Mouse (Mus musculus) ES-E14 (cell line): Measurements from ENCODE around the gene Dnah6. TPM values are rescaled to one million over a fixed set of nuclear protein-coding genes. Genes with fewer than 3 reads are reported as not detected.

Source experiments
- DNase-seq: peaks from one replicate; pipeline ENCODE4 v3.0.0-alpha.2; 2013; ENCODE audit warnings: low read depth, low spot score
- H3K27ac ChIP-seq: 2 replicates; pipeline ENCODE4 v1.5.1; 2012; ENCODE audit warnings: low read depth, mild to moderate bottlenecking, low read length, moderate library complexity, mixed read lengths; ENCODE audit not compliant: poor library complexity, insufficient read depth, severe bottlenecking
- H3K36me3 ChIP-seq: 2 replicates; pipeline ENCODE4 v1.6.1; 2012; ENCODE audit warnings: mild to moderate bottlenecking, low read length, moderate library complexity, mixed read lengths; ENCODE audit not compliant: control insufficient read depth, poor library complexity, insufficient read depth, severe bottlenecking
- H3K4me1 ChIP-seq, 2 experiments: fragments of 150-350 bp in 1 of 2; sonication (generic) in 1 of 2; 2 replicates each; pipeline ENCODE4 v1.6.1; 2012; ENCODE audit warnings: low read length in 2 of 2, mild to moderate bottlenecking in 1 of 2, mixed read lengths in 1 of 2; ENCODE audit not compliant: control insufficient read depth in 2 of 2, insufficient read depth in 2 of 2, poor library complexity in 1 of 2
- H3K4me3 ChIP-seq, 2 experiments: fragments of 150-350 bp in 1 of 2; sonication (generic) in 1 of 2; 2 replicates each; pipeline ENCODE4 v1.5.1; 2012; ENCODE audit warnings: low read length in 2 of 2, low read depth in 1 of 2, mild to moderate bottlenecking in 1 of 2, mixed read lengths in 1 of 2; ENCODE audit not compliant: insufficient read depth in 1 of 2, poor library complexity in 1 of 2, severe bottlenecking in 1 of 2
- H3K9ac ChIP-seq: 2 replicates; pipeline ENCODE4 v1.6.1; 2012; ENCODE audit warnings: low read depth, mild to moderate bottlenecking, low read length, mixed read lengths; ENCODE audit not compliant: poor library complexity, insufficient read depth, severe bottlenecking
- H3K9me3 ChIP-seq: fragments of 150-350 bp; sonication (generic); 2 replicates; pipeline ENCODE4 v1.6.1; 2012; ENCODE audit warnings: low read depth, mild to moderate bottlenecking, low read length; ENCODE audit not compliant: control insufficient read depth, insufficient read depth
- CHD2 ChIP-seq: IDR thresholded peaks from 2 replicates; pipeline ENCODE4 v1.6.1; 2014; ENCODE audit warnings: mild to moderate bottlenecking, low read depth, low read length, inconsistent platforms
- HCFC1 ChIP-seq: IDR thresholded peaks from 2 replicates; pipeline ENCODE4 v1.6.1; 2012; ENCODE audit warnings: low read length, inconsistent platforms, borderline replicate concordance; ENCODE audit not compliant: insufficient read depth
- MAFK ChIP-seq: IDR thresholded peaks from 2 replicates; pipeline ENCODE4 v1.6.1; 2014; ENCODE audit warnings: mild to moderate bottlenecking, low read depth, low read length, inconsistent platforms; ENCODE audit not compliant: insufficient read depth
- ZC3H11A ChIP-seq: IDR thresholded peaks from 2 replicates; pipeline ENCODE4 v1.6.1; 2012; ENCODE audit warnings: low read depth, mild to moderate bottlenecking, inconsistent platforms, low read length, borderline replicate concordance
- ZNF384 ChIP-seq: IDR thresholded peaks from 2 replicates; pipeline ENCODE4 v1.6.1; 2012; ENCODE audit warnings: low read depth, low read length, inconsistent platforms
- in situ Hi-C, 2 experiments: fragments of 600-800 bp; cut with MboI; formaldehyde crosslinking; loops; one replicate each; pipeline ENCODE4 v1.15.1; 2025; ENCODE audit warnings: low sequenced_read_pairs in 2 of 2, inconsistent platforms in 1 of 2; ENCODE audit not compliant: unreplicated experiment in 2 of 2
- total RNA-seq: library from RNA; depleted of rRNA; stranded (reverse); fragments of 300-350 nt; gene quantifications from 2 replicates; pipeline ENCODE4 v1.2.3, GENCODE M21; 2012

The Dnah6 gene
- total RNA-seq, 1 experiment, result 0.54 TPM

DNA sequence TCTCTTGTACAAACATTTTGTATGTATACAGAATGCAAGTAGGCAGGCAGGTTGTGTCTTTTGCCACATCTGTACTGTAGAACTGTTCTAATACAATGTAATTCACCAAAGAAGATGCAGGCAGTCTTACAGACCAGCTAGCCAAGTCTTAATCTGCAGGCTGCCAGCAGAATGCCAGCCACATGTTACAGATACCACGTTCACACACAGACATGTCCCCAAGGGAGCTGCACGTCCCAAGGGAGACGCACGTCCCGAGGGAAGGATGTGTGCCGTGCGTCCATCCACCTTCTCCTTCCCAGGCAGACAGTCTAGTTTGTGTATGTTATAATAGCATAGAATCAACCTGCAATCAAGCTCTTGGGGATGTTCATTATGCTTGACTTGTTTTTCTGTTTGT, 35.6 kb upstream of the Dnah6 start:
- H3K9ac ChIP-seq, result no peak overlapping the region
- TF ChIP-seq ZNF384, result no peak
- TF ChIP-seq MAFK, result no peak
- TF ChIP-seq HCFC1, result no peak
- no peak for TF ChIP-seq ZC3H11A
- no peak for TF ChIP-seq CHD2
- H3K36me3 ChIP-seq, result peaks cover 9% of the 10 kb centered on the region
- H3K4me3 ChIP-seq, result no peak overlapping the region
- H3K27ac ChIP-seq, result no peak overlapping the region
- no peak for DNase-seq
- no peaks in the 10 kb centered on the region for H3K4me1 ChIP-seq
- no peaks in the 10 kb centered on the region for H3K9me3 ChIP-seq
- in situ Hi-C loops, result no loop called here

GRCm38 (mm10) chr6:73254307-73255228, 33.1 kb upstream of the Dnah6 start:
- Histone ChIP-seq H3K36me3 (peaks cover 5% of the 10 kb centered on the region; the same call in 1 of the 2 replicates), H3K4me1 (no peaks in the 10 kb centered on the region), H3K4me3 (no peak overlapping the region), H3K27ac (no peak overlapping the region), H3K9me3 (no peaks in the 10 kb centered on the region), H3K9ac (no peak overlapping the region; the same call in 1 of the 2 replicates)
- in situ Hi-C loops, result no loop called here
- DNase-seq, result no peak
- no peak for TF ChIP-seq HCFC1
- TF ChIP-seq CHD2, result no peak
- TF ChIP-seq ZC3H11A, result no peak
- TF ChIP-seq ZNF384, result no peak
- TF ChIP-seq MAFK, result no peak

DNA sequence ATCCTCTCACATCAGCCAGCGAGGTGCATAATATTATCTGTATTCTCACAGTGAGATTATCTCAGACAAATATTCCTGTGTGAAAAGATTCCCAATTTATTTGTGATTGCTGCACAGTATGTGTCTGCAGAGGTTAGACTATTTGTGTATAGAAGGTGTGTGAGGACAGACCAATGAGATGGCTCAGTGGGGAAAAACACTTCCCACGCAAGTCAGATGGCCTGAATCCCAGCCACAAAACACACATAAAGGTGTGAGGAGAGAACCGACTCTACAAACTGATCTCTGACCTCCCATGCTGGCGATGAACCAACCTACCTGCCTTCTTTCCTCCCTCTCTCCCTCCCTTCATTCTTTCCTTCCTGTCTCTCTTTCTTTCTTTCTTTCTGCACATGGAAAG, 32.1 kb upstream of the Dnah6 start:
- in situ Hi-C loops, result no loop called here
- Histone ChIP-seq H3K36me3 (peaks cover 2% of the 10 kb centered on the region; the same call in 1 of the 2 replicates), H3K4me3 (no peak overlapping the region), H3K9ac (no peak overlapping the region), H3K9me3 (no peaks in the 10 kb centered on the region), H3K4me1 (no peaks in the 10 kb centered on the region), H3K27ac (no peak overlapping the region)
- DNase-seq, result no peak
- TF ChIP-seq ZC3H11A, result no peak
- no peak for TF ChIP-seq ZNF384
- TF ChIP-seq MAFK, result no peak

DNA sequence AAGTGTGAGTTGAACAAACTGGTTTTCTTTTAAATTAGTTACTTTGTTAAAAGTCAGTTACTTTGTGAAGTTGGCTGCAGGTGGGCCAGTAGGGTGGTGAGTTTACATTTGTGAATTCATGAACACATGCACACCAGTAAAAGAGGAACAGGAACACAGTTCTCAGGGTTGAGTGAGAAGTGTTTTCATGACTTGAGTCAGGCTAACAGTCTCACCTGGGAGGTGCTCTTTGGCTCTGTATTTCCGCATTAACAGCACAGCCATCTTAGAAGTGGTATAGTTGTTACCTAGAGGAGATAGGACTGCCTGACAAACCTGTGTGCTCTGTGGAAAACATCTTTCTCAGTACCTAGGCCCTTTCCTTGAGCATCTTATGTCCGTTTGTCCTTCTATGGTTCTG, 31.6 kb upstream of the Dnah6 start:
- Histone ChIP-seq H3K27ac (no peak overlapping the region), H3K9ac (no peak overlapping the region), H3K4me3 (no peak overlapping the region), H3K9me3 (no peaks in the 10 kb centered on the region), H3K4me1 (no peaks in the 10 kb centered on the region), H3K36me3 (peaks cover 2% of the 10 kb centered on the region; the same call in 1 of the 2 replicates)
- in situ Hi-C loops, result no loop called here
- TF ChIP-seq ZNF384, result no peak
- no peak for TF ChIP-seq HCFC1
- TF ChIP-seq ZC3H11A, result no peak
- no peak for TF ChIP-seq CHD2
- TF ChIP-seq MAFK, result no peak
- no peak for DNase-seq
